ENCODE assay signal across 1 mouse cellular context in the genomic region with DNA sequence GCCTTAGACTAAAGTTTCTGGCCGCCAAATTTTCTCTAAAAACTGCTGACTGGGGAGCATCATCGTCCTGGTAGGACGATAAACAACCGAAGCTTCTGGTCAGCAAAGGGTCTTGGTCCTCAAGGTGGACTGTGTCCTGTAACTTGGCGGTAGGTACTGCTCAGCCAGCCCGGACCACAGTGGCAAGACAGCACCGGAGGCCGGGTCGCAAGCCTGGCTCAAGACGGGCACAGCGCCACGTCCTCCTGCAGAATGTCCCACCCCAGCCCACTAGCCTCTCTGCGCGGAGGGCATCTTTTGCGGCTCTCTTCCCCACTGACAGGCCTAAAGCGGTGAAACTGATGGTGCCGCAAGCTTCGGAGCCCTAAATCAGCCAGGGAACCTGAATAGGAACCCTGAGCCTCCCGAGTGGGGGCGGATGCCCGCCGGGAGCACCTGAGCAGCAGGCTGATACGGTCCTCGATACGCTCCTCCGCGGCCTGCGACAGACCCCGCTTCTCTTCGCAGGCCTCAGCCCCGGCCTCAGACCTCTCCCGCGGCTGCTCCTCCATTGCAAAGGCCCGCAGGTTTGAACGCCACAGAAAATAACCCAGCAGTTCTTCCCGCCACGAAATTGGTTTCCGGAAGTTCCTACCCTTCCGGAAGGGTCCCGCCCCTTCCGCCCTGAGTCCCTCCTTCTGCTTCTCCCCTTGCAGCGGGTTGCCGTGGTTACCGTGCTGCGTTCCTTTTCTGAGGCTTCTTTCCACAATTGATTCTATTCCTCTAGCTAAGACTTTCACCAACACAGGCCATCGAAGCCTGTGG.
TF ChIP-seq lines count a peak whose summit lies in the region.

A gene (minus strand): TSS at position 648 of the 804 bp plus-strand sequence.

TF ChIP-seq in MEL, 35 proteins besides CTCF, POLR2A, EP300 and RAD21 (continued from another document):
- TF ChIP-seq MXI1 (IDR thresholded peaks at IDR 0.05; ENCODE audit: low read depth, low read length) = no peak; the same call in 1 of the 2 replicates
- no peak for TF ChIP-seq TAL1 (IDR thresholded peaks at IDR 0.05; ENCODE audit: low read length)
- TF ChIP-seq GABPA (IDR thresholded peaks at IDR 0.05; ENCODE audit: low read depth, low read length) = no peak
- TF ChIP-seq HCFC1 (IDR thresholded peaks at IDR 0.05; ENCODE audit: low read depth, low read length) = peak; percentile 83
- TF ChIP-seq MYC (IDR thresholded peaks at IDR 0.05; ENCODE audit: low read depth, low read length) = no peak
- TF ChIP-seq NELFE (IDR thresholded peaks at IDR 0.05; ENCODE audit: low read depth, low read length) = peak; percentile 57
- TF ChIP-seq MEF2A (IDR thresholded peaks at IDR 0.05; ENCODE audit: extremely low read depth, insufficient replicate concordance, low read depth, low read length, poor library complexity, severe bottlenecking) = no peak
- no peak for TF ChIP-seq MAFK (IDR thresholded peaks at IDR 0.05; ENCODE audit: borderline replicate concordance, low read depth, low read length)
- no peak for TF ChIP-seq JUND (IDR thresholded peaks at IDR 0.05; ENCODE audit: low read depth, low read length)
